Mouse (Mus musculus) CD4-positive, CD25-positive, alpha-beta regulatory T cell (primary cell): ENCODE measurements around the gene Lrrc37a. TPM values are rescaled to one million over a fixed set of nuclear protein-coding genes. Genes with fewer than 3 reads are reported as not detected.

Source experiments
- polyA plus RNA-seq: library from polyadenylated mRNA; unstranded; fragments of 100-300 nt; shearing (Covaris generic); gene quantifications from one replicate; pipeline ENCODE4 v1.2.1, GENCODE M21; 2017

The Lrrc37a gene
- polyA plus RNA-seq, result 0.04 TPM

DNA sequence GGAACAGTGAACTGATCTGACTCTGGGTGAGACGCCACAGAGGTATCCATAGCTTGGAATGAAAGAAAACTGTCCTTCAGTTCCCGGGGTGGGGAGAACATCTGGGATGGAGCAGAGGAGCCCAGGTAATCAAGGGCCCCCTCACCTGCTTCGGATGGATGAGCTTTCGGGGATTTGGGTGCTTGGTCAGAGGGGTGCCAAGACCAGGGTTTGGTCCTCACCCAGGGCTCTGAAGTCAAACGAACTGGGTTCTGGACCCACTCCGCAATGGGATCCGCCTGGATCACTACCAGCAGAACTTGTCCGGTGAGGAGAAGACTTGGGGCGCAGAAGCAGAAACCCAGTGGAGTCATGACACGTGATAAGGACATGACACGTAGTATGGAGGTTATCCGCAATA, at the start of gene Lrrc37a:
Gene Lrrc37a, minus strand, starts transcription at position 101 of the 400 bp plus-strand sequence.

DNA sequence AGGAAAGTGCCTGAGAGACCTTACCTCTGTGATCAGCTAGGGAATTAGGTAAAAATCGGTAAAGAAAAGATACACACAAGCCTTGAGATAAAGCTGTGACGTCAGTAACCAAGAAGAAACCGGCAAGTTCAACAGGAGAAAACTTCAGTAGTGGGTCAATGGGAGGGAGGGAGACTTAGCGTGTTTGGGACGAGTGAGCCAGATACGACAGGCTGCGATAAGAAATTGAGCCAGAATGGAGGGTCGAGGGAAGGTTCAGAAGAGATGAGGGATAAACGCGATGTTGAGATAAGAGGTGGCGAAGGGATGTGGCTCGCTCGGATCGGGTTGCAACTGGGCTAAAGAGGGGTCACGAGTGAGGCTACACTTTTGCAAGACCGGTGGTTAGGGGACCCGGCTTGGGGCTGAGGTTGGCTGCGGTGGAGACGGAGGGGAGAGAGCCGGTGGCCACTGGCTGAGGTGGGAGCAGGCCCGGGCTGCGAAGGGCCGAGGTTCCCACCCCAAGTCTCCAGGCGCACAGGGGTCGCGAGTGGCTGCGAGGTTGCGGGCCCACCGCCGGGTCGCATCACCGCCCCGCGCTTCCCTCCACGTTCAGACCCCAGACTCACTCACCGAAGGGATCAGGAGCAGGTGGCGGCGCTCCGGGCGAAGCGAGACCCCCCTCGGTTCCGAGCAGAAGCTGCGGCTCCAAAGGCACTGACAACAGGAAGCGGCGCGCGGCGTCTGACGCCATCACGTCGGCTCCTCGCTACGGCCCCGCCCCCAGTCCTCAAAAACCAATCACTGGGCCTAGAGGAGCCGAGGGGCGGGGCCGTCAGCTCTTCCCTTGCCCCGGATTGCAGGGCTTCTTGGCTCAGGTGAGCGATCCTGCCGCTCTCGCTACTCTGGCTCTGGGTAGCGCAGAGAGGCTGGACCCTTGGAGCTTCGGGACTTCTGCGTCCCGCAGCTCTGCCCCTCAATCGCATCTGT, 92.1 kb downstream of the Lrrc37a start, which contains the start of gene Plekhm1:
Gene Plekhm1, minus strand, starts transcription at position 707 of the 969 bp plus-strand sequence.

Other genes with a start within 250 kb of the Lrrc37a start
- gene Map3k14, start 237.1 kb downstream of the Lrrc37a start, polyA plus RNA-seq, result 36.7 TPM
- gene Arhgap27, start 140.9 kb downstream of the Lrrc37a start, polyA plus RNA-seq, result 107 TPM
- gene Plekhm1, start 91.9 kb downstream of the Lrrc37a start, polyA plus RNA-seq, result 20.8 TPM
- not detected for gene Gm884, start 116.5 kb upstream of the Lrrc37a start, polyA plus RNA-seq
- gene Lyzl6, start 134.3 kb upstream of the Lrrc37a start, polyA plus RNA-seq, result not detected
- not detected for gene Rprml, start 145.0 kb upstream of the Lrrc37a start, polyA plus RNA-seq
- 117 TPM for gene Gosr2, start 193.3 kb upstream of the Lrrc37a start, polyA plus RNA-seq
- not detected for gene Wnt9b, start 245.2 kb upstream of the Lrrc37a start, polyA plus RNA-seq